Mouse (Mus musculus): ENCODE measurements around the gene 2310061I04Rik. TPM values are rescaled to one million over a fixed set of nuclear protein-coding genes. Genes with fewer than 3 reads are reported as not detected.

2310061I04Rik gene
- polyA plus RNA-seq (2014; fragmentation: Illumina TruSeq; extraction: RNeasy Lipid Tissue Mini Kit (QIAGEN cat#74804); ENCODE audit: low read depth, low replicate concordance), result 25.9 TPM

DNA sequence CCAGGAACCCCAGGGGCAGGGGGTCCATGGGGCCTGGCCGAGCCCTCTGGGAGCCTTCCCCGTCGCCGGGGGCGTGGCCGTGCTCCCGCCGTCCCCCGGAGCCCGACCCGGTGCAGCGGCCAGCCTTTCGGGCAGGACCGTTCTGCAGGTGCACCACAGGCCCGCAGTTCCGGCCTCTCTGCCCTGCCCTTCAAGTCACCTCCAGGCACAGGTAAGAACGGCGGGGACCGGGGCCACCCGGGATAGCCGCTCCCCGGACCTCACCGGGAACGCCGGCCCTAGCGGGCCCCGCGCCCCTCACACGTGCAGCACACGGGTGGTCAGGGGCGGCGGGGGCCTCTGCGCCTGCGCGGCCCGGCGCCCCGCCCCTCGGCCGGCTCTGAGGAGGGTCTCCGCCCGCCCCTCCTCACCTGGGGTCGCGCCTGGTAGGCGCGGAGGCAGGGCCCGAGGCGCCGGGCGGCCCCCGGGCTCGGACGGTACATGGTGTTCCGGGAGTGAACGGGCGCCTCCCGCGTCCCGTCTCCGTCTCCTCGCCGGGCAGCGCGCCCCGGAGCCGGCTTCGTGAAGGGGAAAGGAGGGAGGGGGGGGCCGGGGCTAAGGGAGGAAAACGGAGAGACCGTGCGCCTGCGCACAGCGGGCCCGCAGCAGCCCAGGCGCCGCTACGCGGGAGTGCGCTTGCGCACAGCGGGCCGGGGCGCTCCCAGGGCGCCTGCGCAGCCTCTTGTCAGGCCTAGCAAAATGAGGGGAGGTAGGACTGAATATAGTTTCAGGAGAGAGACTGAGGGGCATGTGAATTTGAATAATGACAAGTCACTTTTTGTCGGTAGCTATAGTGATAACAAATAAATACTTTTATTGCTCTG, at the start of gene 2310061I04Rik:
Gene 2310061I04Rik (minus strand): TSS at position 651 of the 863 bp plus-strand sequence.

DNA sequence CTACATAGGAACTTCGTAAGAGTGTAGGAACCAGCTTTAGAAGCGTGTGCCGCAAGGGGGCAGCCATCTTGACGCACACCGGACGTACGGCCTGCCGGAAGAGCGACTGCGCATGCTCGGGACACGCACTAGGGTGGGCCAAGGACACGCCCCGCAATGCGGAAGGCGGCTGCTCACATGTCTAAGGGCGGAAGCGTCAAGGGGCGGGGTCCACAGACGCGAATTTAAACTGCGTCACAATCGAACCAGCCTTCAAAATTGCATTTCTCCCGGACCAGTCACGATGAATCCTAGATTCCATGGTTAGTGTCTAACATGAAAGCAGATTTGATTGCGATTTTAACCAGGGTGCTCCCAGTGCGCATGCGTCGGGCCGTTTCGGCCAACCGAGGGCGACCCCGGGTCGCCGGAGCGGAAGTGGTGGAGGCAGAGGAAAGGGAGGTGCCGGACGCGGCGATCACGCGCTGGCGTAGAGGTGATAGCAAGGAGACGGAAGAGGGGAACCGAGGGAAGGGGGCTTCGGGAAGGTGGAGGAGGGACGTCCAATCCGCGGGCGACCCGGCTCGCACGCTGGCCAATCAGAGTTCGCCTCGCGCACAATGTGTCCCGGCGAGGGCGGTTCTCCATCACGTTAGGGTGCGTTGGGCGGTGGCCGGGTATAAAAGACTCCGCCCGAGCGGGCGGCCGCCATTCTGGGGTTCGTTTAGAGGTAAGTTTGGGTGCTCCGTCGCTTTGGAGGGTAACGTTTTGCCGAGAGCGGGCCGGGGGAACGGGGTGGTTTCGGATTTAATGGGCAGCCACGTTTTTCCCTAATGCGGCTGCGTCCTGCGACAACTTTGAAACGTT, 19.3 kb upstream of the 2310061I04Rik start, which contains the start of the genes Mrps18b and Ppp1r10:
Gene Mrps18b (minus strand): TSS at position 93 of the 846 bp plus-strand sequence.
Gene Ppp1r10 (plus strand): TSS at position 138 of the 846 bp plus-strand sequence.

DNA sequence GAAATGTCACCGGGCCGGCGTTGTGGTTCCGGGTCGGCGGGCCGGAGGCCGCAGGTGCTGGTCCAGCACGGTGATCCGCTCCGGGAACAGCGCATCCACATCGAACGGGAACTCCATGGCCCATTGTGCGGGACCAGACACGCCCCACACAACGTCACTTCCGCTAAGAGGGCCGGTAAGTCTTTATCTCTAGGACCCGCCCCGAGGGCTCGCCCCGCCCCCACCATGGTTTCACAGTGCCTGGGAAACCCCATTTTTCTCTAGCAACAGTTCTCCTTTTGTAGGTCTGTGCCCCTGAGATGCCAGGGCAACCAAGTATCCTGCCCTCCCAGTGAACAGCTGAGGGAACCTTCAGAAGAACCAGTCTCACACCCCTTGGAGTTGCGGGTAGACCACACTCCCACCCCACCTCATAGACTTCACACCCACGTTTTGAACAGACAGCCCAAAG, 12.7 kb upstream of the 2310061I04Rik start, which contains the start of gene Atat1:
Gene Atat1 (minus strand): TSS at position 157 of the 451 bp plus-strand sequence.

DNA sequence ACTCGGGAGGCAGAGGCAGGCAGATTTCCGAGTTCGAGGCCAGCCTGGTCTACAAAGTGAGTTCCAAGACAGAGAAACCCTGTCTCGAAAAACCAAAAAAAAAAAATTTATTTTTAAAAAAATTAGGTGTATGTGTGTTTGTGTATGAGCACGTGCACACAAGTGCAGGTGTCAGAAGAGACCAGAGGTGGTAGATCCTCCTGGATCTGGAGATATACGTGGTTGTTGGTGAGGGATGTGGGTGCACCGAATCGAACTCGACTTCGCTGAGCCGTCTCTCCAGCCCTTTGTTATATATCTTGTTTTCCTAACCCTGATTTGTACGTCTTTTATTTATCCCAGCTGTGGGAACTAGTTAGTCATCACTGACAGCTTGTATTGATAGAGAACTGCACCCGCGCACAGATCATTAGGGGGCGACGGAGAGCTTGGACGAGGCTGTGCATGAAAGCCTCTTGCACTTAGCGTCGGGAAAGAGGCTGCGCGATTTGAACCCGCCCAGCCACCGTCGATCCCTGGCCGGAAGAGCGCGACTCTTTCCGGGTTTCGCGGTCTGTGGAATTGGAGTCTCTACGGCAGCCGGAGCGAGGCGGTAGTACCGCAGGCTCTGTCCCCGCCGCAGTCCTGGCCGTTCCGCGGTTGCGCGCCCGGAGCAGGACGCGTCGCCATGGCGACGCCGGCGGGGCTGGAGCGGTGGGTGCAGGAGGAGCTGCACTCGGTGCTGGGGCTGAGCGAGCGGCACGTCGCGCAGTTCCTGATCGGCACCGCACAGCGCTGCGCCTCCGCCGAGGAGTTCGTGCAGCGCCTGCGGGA, 17.8 kb downstream of the 2310061I04Rik start, which contains the start of gene Dhx16:
Gene Dhx16 (plus strand): TSS at position 575 of the 813 bp plus-strand sequence.

DNA sequence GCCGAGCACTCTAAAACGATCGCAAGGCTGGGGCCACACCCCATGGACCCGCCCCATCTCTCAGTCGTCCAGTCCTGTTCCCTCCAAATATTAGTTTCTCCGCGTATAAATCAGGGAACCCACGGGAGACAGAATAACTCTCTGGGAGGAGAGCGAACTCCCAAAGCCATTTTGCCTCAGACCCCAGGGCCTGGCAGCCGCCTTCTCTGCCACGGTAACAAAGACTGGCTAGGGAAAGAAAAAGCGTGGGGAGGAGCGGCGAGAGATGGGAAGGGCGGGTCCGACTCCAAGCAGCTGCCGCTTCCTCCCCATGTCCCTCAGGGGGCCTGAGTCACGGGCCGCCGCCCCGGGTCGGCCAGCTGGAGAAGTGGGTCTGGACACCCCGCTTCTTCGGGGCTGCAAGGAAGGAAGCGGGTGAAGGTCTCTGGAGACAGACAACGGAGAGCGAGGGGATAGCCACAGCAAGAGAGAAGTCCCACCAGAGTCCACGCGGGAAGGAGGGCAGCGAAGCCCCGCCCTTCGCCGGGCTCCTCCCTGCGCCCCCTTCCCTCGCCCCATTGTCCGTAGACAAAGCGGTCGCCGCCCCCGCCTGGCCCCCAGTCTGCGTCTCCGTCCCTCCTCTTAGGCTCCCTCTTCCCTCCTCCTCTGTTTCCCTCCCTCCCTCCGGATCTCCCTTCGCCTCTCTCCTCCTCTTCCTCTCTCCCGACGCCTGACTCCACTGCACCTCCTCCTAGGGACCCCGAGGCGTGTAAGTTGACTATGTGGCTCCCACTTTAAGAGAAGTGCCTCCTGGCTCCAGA, 31.6 kb downstream of the 2310061I04Rik start, which contains the start of gene Ppp1r18:
Gene Ppp1r18 (plus strand): TSS at position 113 of the 800 bp plus-strand sequence.

DNA sequence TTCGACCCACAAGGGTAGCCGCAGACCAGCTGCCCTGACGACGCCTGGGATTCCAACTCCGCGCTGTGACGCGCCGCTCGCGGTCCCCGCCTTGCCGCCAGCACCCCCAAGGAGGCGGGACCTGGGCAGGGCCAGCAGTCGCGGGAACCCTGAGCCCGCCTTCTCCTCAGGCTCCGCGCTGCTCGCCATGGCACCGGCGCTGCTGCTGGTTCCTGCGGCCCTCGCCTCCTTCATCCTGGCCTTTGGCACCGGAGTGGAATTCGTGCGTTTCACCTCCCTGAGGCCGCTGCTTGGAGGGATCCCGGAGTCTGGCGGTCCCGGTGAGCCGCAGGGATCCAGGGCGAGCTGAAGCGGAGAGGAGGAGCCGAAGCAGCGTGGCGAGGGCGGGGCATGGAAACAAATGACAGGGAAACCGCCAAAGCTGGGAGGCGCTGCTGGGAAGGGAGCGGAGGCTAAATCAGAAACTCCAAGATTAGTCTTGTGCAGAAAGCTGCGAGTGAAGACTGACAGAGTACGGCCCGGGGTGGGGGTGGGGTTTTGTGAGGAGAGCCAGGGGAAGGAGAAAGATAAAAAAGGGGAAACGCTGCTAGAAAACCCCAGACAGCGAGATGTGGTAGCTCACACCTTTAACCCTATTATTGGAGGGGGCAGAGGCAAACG, 35.9 kb downstream of the 2310061I04Rik start, which contains the start of gene Nrm:
Gene Nrm (plus strand): TSS at position 121 of the 660 bp plus-strand sequence.

Other genes starting within 250 kb of the 2310061I04Rik start
- 0.28 TPM for gene Vars2, start 229.8 kb downstream of the 2310061I04Rik start, polyA plus RNA-seq (2014; fragmentation: Illumina TruSeq; extraction: RNeasy Lipid Tissue Mini Kit (QIAGEN cat#74804); ENCODE audit: low read depth, low replicate concordance)
- gene Gtf2h4, start 223.7 kb downstream of the 2310061I04Rik start, polyA plus RNA-seq (2014; fragmentation: Illumina TruSeq; extraction: RNeasy Lipid Tissue Mini Kit (QIAGEN cat#74804); ENCODE audit: low read depth, low replicate concordance), result 2.5 TPM
- gene Ddr1, start 192.8 kb downstream of the 2310061I04Rik start, polyA plus RNA-seq (2014; fragmentation: Illumina TruSeq; extraction: RNeasy Lipid Tissue Mini Kit (QIAGEN cat#74804); ENCODE audit: low read depth, low replicate concordance), result 7.5 TPM
- 3.5 TPM for gene Ier3, start 75.7 kb downstream of the 2310061I04Rik start, polyA plus RNA-seq (2014; fragmentation: Illumina TruSeq; extraction: RNeasy Lipid Tissue Mini Kit (QIAGEN cat#74804); ENCODE audit: low read depth, low replicate concordance)
- gene Flot1, start 74.2 kb downstream of the 2310061I04Rik start, polyA plus RNA-seq (2014; fragmentation: Illumina TruSeq; extraction: RNeasy Lipid Tissue Mini Kit (QIAGEN cat#74804); ENCODE audit: low read depth, low replicate concordance), result 8.4 TPM
- 32.5 TPM for gene Tubb5, start 59.1 kb downstream of the 2310061I04Rik start, polyA plus RNA-seq (2014; fragmentation: Illumina TruSeq; extraction: RNeasy Lipid Tissue Mini Kit (QIAGEN cat#74804); ENCODE audit: low read depth, low replicate concordance)
- gene Mdc1, start 55.9 kb downstream of the 2310061I04Rik start, polyA plus RNA-seq (2014; fragmentation: Illumina TruSeq; extraction: RNeasy Lipid Tissue Mini Kit (QIAGEN cat#74804); ENCODE audit: low read depth, low replicate concordance), result 12.7 TPM
- 3.1 TPM for gene Nrm, start 36.1 kb downstream of the 2310061I04Rik start, polyA plus RNA-seq (2014; fragmentation: Illumina TruSeq; extraction: RNeasy Lipid Tissue Mini Kit (QIAGEN cat#74804); ENCODE audit: low read depth, low replicate concordance)
- gene Ppp1r18, start 31.8 kb downstream of the 2310061I04Rik start, polyA plus RNA-seq (2014; fragmentation: Illumina TruSeq; extraction: RNeasy Lipid Tissue Mini Kit (QIAGEN cat#74804); ENCODE audit: low read depth, low replicate concordance), result 1.8 TPM
- 32.7 TPM for gene Dhx16, start 17.6 kb downstream of the 2310061I04Rik start, polyA plus RNA-seq (2014; fragmentation: Illumina TruSeq; extraction: RNeasy Lipid Tissue Mini Kit (QIAGEN cat#74804); ENCODE audit: low read depth, low replicate concordance)
- gene Atat1, start 12.6 kb upstream of the 2310061I04Rik start, polyA plus RNA-seq (2014; fragmentation: Illumina TruSeq; extraction: RNeasy Lipid Tissue Mini Kit (QIAGEN cat#74804); ENCODE audit: low read depth, low replicate concordance), result 14.4 TPM
- 11.0 TPM for gene Mrps18b, start 19.0 kb upstream of the 2310061I04Rik start, polyA plus RNA-seq (2014; fragmentation: Illumina TruSeq; extraction: RNeasy Lipid Tissue Mini Kit (QIAGEN cat#74804); ENCODE audit: low read depth, low replicate concordance)
- 49.3 TPM for gene Ppp1r10, start 19.0 kb upstream of the 2310061I04Rik start, polyA plus RNA-seq (2014; fragmentation: Illumina TruSeq; extraction: RNeasy Lipid Tissue Mini Kit (QIAGEN cat#74804); ENCODE audit: low read depth, low replicate concordance)
- gene Abcf1, start 72.3 kb upstream of the 2310061I04Rik start, polyA plus RNA-seq (2014; fragmentation: Illumina TruSeq; extraction: RNeasy Lipid Tissue Mini Kit (QIAGEN cat#74804); ENCODE audit: low read depth, low replicate concordance), result 41.4 TPM
- 1.1 TPM for gene Gnl1, start 82.4 kb upstream of the 2310061I04Rik start, polyA plus RNA-seq (2014; fragmentation: Illumina TruSeq; extraction: RNeasy Lipid Tissue Mini Kit (QIAGEN cat#74804); ENCODE audit: low read depth, low replicate concordance)
- gene Prr3, start 82.8 kb upstream of the 2310061I04Rik start, polyA plus RNA-seq (2014; fragmentation: Illumina TruSeq; extraction: RNeasy Lipid Tissue Mini Kit (QIAGEN cat#74804); ENCODE audit: low read depth, low replicate concordance), result 3.3 TPM
- gene H2-T24, start 123.1 kb upstream of the 2310061I04Rik start, polyA plus RNA-seq (2014; fragmentation: Illumina TruSeq; extraction: RNeasy Lipid Tissue Mini Kit (QIAGEN cat#74804); ENCODE audit: low read depth, low replicate concordance), result 4.8 TPM
- 10.6 TPM for gene H2-T23, start 135.4 kb upstream of the 2310061I04Rik start, polyA plus RNA-seq (2014; fragmentation: Illumina TruSeq; extraction: RNeasy Lipid Tissue Mini Kit (QIAGEN cat#74804); ENCODE audit: low read depth, low replicate concordance)
- 14.1 TPM for gene H2-T22, start 145.3 kb upstream of the 2310061I04Rik start, polyA plus RNA-seq (2014; fragmentation: Illumina TruSeq; extraction: RNeasy Lipid Tissue Mini Kit (QIAGEN cat#74804); ENCODE audit: low read depth, low replicate concordance)
- not detected for gene Gm6034, start 145.5 kb upstream of the 2310061I04Rik start, polyA plus RNA-seq (2014; fragmentation: Illumina TruSeq; extraction: RNeasy Lipid Tissue Mini Kit (QIAGEN cat#74804); ENCODE audit: low read depth, low replicate concordance)
- not detected for gene Gm11127, start 160.9 kb upstream of the 2310061I04Rik start, polyA plus RNA-seq (2014; fragmentation: Illumina TruSeq; extraction: RNeasy Lipid Tissue Mini Kit (QIAGEN cat#74804); ENCODE audit: low read depth, low replicate concordance)
- not detected for gene Gm19684, start 224.2 kb upstream of the 2310061I04Rik start, polyA plus RNA-seq (2014; fragmentation: Illumina TruSeq; extraction: RNeasy Lipid Tissue Mini Kit (QIAGEN cat#74804); ENCODE audit: low read depth, low replicate concordance)
- not detected for gene Gm7030, start 232.0 kb upstream of the 2310061I04Rik start, polyA plus RNA-seq (2014; fragmentation: Illumina TruSeq; extraction: RNeasy Lipid Tissue Mini Kit (QIAGEN cat#74804); ENCODE audit: low read depth, low replicate concordance)

Measured in sigmoid colon, adult 10 weeks (tissue).